Mouse (Mus musculus) testis, adult 2 months (tissue): ENCODE measurements around the gene Gadd45g. TPM values are rescaled to one million over a fixed set of nuclear protein-coding genes. Genes with fewer than 3 reads are reported as not detected.
"Not testable (repeated sequence)": the region's sequence is repeated elsewhere in the genome, so short reads cannot be mapped to it uniquely, and the experiment has no call there.

ENCODE experiments used
- H3K27ac ChIP-seq: fragments of 200-500 bp; 2 replicates; pipeline ENCODE4 v1.5.1; 2012; ENCODE audit warnings: low read depth, low read length; ENCODE audit not compliant: control insufficient read depth, insufficient read depth
- H3K27me3 ChIP-seq: fragments of 200-500 bp; 2 replicates; pipeline ENCODE4 v1.6.1; 2012; ENCODE audit warnings: mild to moderate bottlenecking, low read length, moderate library complexity; ENCODE audit not compliant: control insufficient read depth, insufficient read depth
- H3K36me3 ChIP-seq: fragments of 200-500 bp; 2 replicates; pipeline ENCODE4 v1.6.1; 2012; ENCODE audit warnings: mild to moderate bottlenecking, low read length; ENCODE audit not compliant: control insufficient read depth, insufficient read depth
- H3K4me1 ChIP-seq: fragments of 200-500 bp; 2 replicates; pipeline ENCODE4 v1.6.1; 2012; ENCODE audit warnings: low read length; ENCODE audit not compliant: control insufficient read depth, insufficient read depth
- H3K4me3 ChIP-seq: fragments of 200-500 bp; 2 replicates; pipeline ENCODE4 v1.5.1; 2012; ENCODE audit warnings: low read depth, mild to moderate bottlenecking, low read length, moderate library complexity, mixed read lengths; ENCODE audit not compliant: control insufficient read depth
- CTCF ChIP-seq: fragments of 200-500 bp; IDR thresholded peaks from 2 replicates; pipeline ENCODE4 v1.5.1; 2012; ENCODE audit warnings: low read depth, mild to moderate bottlenecking, inconsistent platforms, low read length, moderate library complexity; ENCODE audit not compliant: control insufficient read depth, insufficient read depth, insufficient replicate concordance
- POLR2A ChIP-seq: fragments of 200-500 bp; IDR thresholded peaks from 2 replicates; pipeline ENCODE4 v1.6.1; 2012; ENCODE audit warnings: low read depth, mild to moderate bottlenecking, inconsistent platforms, low read length, moderate library complexity; ENCODE audit not compliant: control insufficient read depth
- polyA plus RNA-seq: library from polyadenylated mRNA; depleted of rRNA; stranded (reverse); fragments of >200 nt; gene quantifications from 2 replicates; pipeline ENCODE4 v1.2.3, GENCODE M21; 2012

Gadd45g gene
- polyA plus RNA-seq, 1 experiment, result 13.6 TPM

DNA sequence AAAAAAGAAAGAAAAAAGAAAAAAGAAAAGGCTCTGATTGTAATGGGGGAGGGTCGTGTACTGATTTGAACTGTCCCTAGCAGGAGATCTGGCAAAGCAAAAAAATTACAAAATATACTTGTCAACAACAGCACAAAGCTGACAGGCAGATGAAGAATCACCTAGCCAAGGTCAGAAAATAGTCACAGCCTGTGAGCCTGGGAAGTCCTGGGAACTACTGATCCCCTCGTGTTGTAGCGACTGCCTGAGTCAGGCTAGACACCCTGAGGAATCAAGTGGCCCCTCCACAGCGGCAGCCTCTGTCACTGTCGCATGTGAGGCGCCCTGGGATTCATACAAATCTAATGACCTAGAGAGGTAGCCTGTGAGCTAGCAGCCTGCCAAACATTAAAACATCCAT is 27.1 kb upstream of the Gadd45g start:
- Histone ChIP-seq H3K36me3 (no peaks in the 10 kb centered on the region), H3K27ac (no peak overlapping the region), H3K4me1 (no peaks in the 10 kb centered on the region; the same call in none of the 2 replicates), H3K4me3 (no peak overlapping the region), H3K27me3 (no peaks in the 10 kb centered on the region)
- no peak for TF ChIP-seq POLR2A
- no peak for TF ChIP-seq CTCF

DNA sequence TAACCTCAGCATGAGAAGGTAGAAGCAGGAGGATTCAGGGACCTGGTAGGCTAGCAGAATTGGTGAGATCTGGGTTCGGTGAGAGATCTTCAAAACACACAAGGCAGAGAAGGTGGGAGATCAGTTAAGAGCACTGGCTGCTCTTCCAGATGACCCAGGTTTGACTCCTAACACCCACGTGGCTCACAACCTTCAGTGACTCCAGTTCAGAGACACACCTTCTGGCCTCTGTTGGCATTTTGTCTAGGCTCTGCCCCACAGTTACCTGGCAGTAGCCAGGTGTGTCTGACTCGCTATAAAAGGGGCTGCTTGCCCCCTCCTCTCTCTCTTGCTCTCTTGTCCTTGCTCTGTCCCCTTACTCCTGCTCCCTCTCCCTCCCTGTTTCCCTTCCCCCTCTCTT is 24.5 kb upstream of the Gadd45g start:
- Histone ChIP-seq H3K4me1 (no peaks in the 10 kb centered on the region; the same call in none of the 2 replicates), H3K27ac (no peak overlapping the region), H3K36me3 (no peaks in the 10 kb centered on the region), H3K4me3 (no peak overlapping the region), H3K27me3 (no peaks in the 10 kb centered on the region)
- no peak for TF ChIP-seq CTCF
- no peak for TF ChIP-seq POLR2A

DNA sequence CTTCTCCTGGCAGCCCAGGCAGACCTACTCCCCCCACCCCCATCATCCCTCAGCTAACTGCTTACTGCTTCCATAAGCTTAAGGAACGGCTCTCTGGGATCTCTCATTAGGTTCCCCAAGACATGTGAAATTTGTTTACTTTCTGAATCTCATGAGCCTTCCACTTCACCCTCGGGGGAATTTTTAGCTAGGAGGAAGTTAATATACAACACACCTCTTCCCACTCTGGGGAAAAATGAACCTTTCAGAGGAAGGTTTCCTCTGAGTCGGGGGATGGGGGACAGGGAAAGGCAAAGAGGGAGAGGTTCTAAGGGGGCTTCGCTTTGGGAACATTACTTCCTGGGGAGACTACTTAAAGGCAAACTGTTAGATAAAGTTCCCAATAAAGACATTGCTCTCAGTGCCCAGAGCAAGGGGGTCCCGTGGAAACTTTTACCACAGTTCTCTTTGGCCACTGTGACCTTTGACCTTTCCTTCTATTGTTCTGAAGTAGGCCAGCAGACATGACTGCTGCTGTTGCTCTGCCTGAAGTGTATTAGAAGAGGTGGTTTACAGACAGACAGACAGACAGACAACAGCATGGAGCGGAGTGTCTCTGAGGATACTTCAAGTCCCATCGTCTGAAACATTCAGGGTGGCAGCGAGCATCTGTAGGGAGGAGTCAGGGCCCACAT is 22.5 kb upstream of the Gadd45g start:
- Histone ChIP-seq H3K27me3 (no peaks in the 10 kb centered on the region), H3K4me1 (no peaks in the 10 kb centered on the region; the same call in none of the 2 replicates), H3K4me3 (no peak overlapping the region), H3K27ac (no peak overlapping the region), H3K36me3 (no peaks in the 10 kb centered on the region)
- TF ChIP-seq POLR2A (no peak), CTCF (no peak)

DNA sequence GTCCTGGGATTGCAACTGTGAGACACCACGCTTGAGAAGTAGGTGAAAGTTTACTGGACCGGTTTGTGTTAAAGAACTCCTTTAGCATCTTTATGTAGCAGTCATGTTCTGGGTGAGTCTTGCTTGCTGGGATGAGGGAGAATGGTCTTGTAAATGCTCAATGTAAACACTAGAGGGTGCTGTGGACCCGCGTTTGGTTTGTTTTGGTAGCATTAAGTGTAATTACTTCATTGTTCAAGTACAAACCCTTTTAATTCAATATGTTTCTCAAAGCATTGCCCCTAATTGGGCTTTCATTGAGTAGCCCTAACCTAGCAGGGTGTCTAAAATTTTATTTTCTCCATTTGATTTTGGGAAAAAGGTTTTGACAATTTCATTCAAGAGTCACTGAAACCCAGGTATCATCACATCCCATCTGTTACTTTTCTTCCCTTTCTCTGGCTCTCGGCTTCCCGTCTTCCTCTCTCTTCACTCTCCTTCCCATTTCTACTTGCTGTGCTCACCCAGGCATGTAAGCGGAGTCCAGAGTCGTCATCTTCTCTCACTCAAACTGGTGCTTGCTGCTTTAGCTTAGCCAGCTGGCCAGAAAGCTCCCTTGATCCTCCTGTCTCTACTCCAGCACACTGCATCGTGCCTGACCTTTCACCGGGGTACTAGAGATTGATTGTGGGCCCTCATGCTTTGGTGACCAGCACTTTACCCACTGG is 15.6 kb upstream of the Gadd45g start:
- no peaks in the 10 kb centered on the region for H3K36me3 ChIP-seq
- TF ChIP-seq CTCF (peak; percentile 19; the same call in 1 of the 2 replicates), POLR2A (no peak)
- no peak overlapping the region for H3K27ac ChIP-seq

DNA sequence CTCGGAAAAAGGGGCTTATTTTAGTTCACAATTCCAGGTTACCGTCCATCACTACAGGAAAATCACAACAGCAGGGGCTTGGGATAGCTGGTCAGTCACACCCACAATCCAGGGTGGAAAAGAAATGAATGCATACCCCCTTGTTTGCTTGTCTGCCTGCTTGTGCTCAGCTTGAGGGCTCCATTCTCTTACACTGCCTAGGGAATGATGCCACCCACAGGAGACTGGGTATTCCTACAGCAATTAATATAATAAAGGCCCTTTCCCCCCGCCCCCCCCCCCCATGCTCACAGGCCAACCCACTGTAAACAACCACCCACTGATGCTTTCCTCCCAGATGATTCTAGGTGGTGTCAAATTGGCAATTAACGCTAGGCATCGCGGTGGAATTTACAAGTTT is 14.0 kb upstream of the Gadd45g start:
- Histone ChIP-seq H3K4me1 (peaks cover 12% of the 10 kb centered on the region), H3K36me3 (no peaks in the 10 kb centered on the region), H3K27me3 (no peaks in the 10 kb centered on the region), H3K27ac (no peak overlapping the region), H3K4me3 (peak overlapping the region; percentile 56; the same call in 1 of the 2 replicates)
- TF ChIP-seq POLR2A (no peak), CTCF (no peak)

More for the DNA sequence above, 15.6 kb upstream of the Gadd45g start:
- no peak overlapping the region for H3K4me3 ChIP-seq
- no peaks in the 10 kb centered on the region for H3K27me3 ChIP-seq
- H3K4me1 ChIP-seq, result peaks cover 12% of the 10 kb centered on the region

DNA sequence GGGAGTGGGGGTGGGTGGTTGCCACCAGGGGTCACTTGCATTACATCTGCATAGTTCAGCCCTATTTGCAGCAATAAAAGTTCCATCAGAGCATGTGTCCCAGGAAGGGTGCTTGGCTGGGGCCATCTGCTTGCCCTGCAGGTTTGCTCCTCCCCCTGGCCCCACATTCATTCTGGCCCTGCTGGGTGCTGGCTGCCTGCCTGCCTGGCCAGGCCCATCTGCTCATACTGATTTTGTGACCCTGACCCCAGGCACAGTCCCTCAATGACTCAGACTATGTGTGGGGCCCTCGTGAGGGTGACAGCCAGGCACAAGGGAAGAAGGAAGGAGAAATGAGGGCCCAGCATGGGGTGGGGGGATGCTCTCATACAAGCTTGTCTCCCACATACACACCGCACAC is 12.9 kb upstream of the Gadd45g start:
- TF ChIP-seq CTCF (no peak), POLR2A (no peak)

DNA sequence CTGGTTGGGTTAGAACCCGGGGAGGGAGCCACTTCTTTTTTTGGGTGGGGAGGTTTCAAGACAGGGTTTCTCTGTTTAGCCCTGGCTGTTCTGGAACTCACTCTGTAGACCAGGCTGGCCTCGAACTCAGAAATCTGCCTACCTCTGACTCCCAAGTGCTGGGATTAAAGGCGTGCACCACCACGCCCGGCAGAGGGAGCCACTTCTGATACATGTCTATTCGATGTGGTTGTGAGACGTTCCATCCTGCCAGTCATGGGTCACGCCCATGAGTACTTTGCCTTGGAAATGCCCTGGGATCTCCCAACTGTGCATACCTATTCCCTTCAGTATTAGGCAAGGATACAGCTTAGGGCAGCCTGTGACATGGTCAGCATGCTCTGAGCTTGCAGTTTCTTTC is 12.5 kb upstream of the Gadd45g start:
- H3K4me3 ChIP-seq, H3K27me3 ChIP-seq, H3K36me3 ChIP-seq, H3K27ac ChIP-seq: not testable (repeated sequence)
- H3K4me1 ChIP-seq, result peaks cover 12% of the 10 kb centered on the region

More for the DNA sequence above, 12.9 kb upstream of the Gadd45g start:
- H3K4me1 ChIP-seq, result peaks cover 12% of the 10 kb centered on the region
- H3K27ac ChIP-seq, result no peak overlapping the region
- no peaks in the 10 kb centered on the region for H3K27me3 ChIP-seq
- H3K36me3 ChIP-seq, result no peaks in the 10 kb centered on the region
- no peak overlapping the region for H3K4me3 ChIP-seq
